Mouse (Mus musculus) intestine, postnatal 0 days (tissue): ENCODE data around the gene Rps19bp1. TPM values are rescaled to one million over a fixed set of nuclear protein-coding genes. Genes with fewer than 3 reads are reported as not detected.

ENCODE experiments used
- ATAC-seq: fragments of 200-750 bp; cut with Nextera tagmentation; 2 replicates; pipeline ENCODE4 v1.8.0; 2017; ENCODE audit warnings: mild to moderate bottlenecking, moderate TSS enrichment, moderate library complexity
- H3K27ac ChIP-seq: fragments of 300-500 bp; sonication (generic); 2 replicates; pipeline ENCODE4 v1.5.1; 2014; ENCODE audit warnings: mild to moderate bottlenecking, low read depth, low read length, moderate library complexity
- H3K27me3 ChIP-seq: fragments of 300-500 bp; sonication (generic); replicated peaks from 2 replicates; pipeline ENCODE4 v1.6.1; 2014; ENCODE audit warnings: low read length, mixed read lengths; ENCODE audit not compliant: control insufficient read depth, insufficient read depth
- H3K36me3 ChIP-seq: fragments of 300-500 bp; sonication (generic); 2 replicates; pipeline ENCODE4 v1.6.1; 2014; ENCODE audit warnings: mild to moderate bottlenecking, moderate library complexity; ENCODE audit not compliant: control insufficient read depth, insufficient read depth
- H3K4me1 ChIP-seq: fragments of 300-500 bp; sonication (generic); replicated peaks from 2 replicates; pipeline ENCODE4 v1.6.1; 2014; ENCODE audit warnings: antibody characterized with exemption, low read length, mixed read lengths; ENCODE audit not compliant: control insufficient read depth, insufficient read depth
- H3K4me2 ChIP-seq: fragments of 300-500 bp; sonication (generic); replicated peaks from 2 replicates; pipeline ENCODE4 v1.6.1; 2014; ENCODE audit warnings: low read depth, mild to moderate bottlenecking, moderate library complexity
- H3K4me3 ChIP-seq: fragments of 300-500 bp; sonication (generic); 2 replicates; pipeline ENCODE4 v1.5.1; 2014; ENCODE audit warnings: low read depth, low read length
- H3K9ac ChIP-seq: fragments of 300-500 bp; sonication (generic); 2 replicates; pipeline ENCODE4 v1.6.1; 2014; ENCODE audit warnings: mild to moderate bottlenecking, low read depth, low read length
- H3K9me3 ChIP-seq: fragments of 300-500 bp; sonication (generic); 2 replicates; pipeline ENCODE4 v1.6.1; 2016; ENCODE audit warnings: mixed run types; ENCODE audit not compliant: control insufficient read depth
- CTCF ChIP-seq: sonication (generic); IDR thresholded peaks from 2 replicates; pipeline ENCODE4 v1.5.1; 2016; ENCODE audit warnings: low read depth, mild to moderate bottlenecking, control low read depth, antibody characterized with exemption, moderate library complexity
- WGBS: fragments of 180-500 bp; shearing (Covaris S2); extraction: QIAGEN DNeasy Blood & Tissue Kit; methylation state at CpG from one replicate; pipeline ENCODE4 v1.1.7; 2014; 5-methylcytosine and 5-hydroxymethylcytosine counted together
- polyA plus RNA-seq: library from polyadenylated mRNA; unstranded; fragments of >200 nt; fragmentation: Nextera tagmentation; extraction: Ambion mirVana; gene quantifications from 2 replicates; pipeline ENCODE4 v1.2.1, GENCODE M21; 2015

Gene Rps19bp1
- polyA plus RNA-seq, 1 experiment from 2014 or later = 48.4 TPM

DNA sequence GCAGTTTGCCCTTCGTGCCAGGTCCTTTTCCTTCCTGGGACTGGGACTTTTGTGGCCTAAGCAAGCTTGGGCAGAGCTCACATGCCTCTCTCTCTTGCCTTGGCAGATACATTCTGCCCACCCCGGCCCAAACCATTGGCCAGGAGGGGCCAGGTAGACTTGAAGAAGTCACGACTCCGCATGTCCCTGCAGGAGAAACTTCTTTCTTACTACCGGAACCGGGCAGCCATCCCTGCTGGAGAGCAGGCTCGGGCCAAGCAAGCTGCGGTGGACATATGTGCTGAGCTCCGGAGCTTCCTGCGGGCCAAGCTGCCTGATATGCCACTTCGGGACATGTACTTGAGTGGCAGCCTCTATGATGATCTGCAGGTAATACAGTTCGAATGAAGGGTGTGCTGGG, 16.0 kb downstream of the Rps19bp1 start:
- Histone ChIP-seq H3K4me2 (no peak overlapping the region), H3K36me3 (peaks cover 72% of the 10 kb centered on the region), H3K4me3 (no peak overlapping the region), H3K27ac (peak overlapping the region; percentile 11; the same call in 1 of the 2 replicates), H3K4me1 (peaks cover 10% of the 10 kb centered on the region), H3K9ac (no peak overlapping the region), H3K9me3 (no peaks in the 10 kb centered on the region), H3K27me3 (no peaks in the 10 kb centered on the region)
- 95% methylated on average over 12 of the region's 12 CpGs for WGBS
- TF ChIP-seq CTCF = no peak
- no peak for ATAC-seq

DNA sequence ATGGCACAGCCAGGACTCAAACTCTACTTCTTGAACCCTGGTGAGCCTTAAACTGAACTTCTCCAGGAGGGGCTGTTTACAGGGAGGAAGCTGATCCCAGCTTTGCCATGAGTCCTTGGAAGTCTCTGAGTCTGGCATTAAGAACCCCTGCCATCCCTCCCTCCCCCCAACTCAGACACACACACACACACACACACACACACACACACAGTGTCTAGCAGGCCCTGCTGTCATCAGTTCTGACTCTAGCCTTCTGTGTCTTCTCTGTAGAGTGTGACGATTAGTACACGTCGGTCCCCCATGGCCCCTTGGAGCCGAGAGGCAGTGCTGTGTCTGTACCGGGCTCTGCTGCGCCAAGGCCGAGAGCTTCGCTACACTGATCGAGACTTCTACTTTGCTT, 28.6 kb downstream of the Rps19bp1 start, which contains the start of gene AC140267.1:
TSS of gene AC140267.1 (plus strand) at position 301 of the 400 bp plus-strand sequence.
- peak within 1 kb of the TSS; percentile 78 for H3K4me3 ChIP-seq
- no peak for TF ChIP-seq CTCF
- H3K4me2 ChIP-seq = peak within 1 kb of the TSS; percentile 73
- 92% methylated on average over 9 of the region's 9 CpGs for WGBS
- H3K36me3 ChIP-seq = peaks cover 41% of the 10 kb centered on the region
- no peaks in the 10 kb centered on the region for H3K9me3 ChIP-seq
- peak within 1 kb of the TSS; percentile 77; the same call in 1 of the 2 replicates for H3K9ac ChIP-seq
- ATAC-seq = no peak
- H3K27ac ChIP-seq = peak within 1 kb of the TSS; percentile 85; the same call in 1 of the 2 replicates
- H3K4me1 ChIP-seq = no peaks in the 10 kb centered on the region; the same call in 1 of the 2 replicates
- H3K27me3 ChIP-seq = no peaks in the 10 kb centered on the region

DNA sequence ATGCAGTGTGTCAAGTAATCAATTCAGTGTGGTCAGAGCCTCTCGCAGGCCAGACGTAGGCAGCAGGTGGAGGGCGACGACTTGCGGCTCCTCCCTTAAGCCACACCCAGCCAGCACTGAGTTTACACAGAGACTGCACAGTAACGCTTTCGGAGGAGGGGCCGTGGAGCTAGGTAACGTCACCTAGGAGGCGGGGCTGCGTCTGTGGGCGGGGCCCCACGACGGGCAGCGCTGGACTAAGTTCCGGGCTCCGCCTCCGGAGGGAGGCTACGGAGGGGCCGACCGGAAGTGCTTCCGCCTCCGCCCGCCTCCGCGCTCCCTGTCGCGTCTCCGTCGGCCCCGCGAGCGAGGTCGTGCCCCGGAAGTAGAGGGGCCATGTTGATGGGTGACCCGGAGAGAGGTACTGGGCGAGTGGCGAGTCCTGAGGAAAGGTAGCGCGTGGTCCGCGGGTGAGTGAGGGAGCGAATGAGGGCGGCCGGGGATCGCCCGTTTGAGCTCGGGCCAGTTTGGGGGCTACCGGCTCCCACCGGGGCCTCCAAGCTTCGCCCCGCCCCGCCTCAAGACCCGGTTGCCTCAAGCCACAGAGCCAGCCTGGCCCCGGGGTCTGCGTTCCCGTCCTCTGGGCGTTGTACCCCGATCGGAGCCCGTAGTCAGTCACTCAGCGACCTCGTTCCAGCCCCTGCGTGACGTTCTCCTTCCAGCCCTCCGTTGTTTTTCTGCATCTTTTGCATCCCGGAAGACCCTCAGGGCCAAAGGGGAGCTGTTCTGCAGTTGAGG, 30.2 kb downstream of the Rps19bp1 start, which contains the start of gene Mief1:
TSS of gene Mief1 (plus strand) at position 286 of the 777 bp plus-strand sequence.
- ATAC-seq = peak; percentile 97
- peak within 1 kb of the TSS; percentile 85 for H3K27ac ChIP-seq
- H3K4me2 ChIP-seq = peak within 1 kb of the TSS; percentile 73
- no peaks in the 10 kb centered on the region for H3K9me3 ChIP-seq
- H3K27me3 ChIP-seq = no peaks in the 10 kb centered on the region
- H3K4me3 ChIP-seq = peak within 1 kb of the TSS; percentile 78
- WGBS = under 1% methylated on average over 67 of the region's 67 CpGs
- peak; percentile 45 for TF ChIP-seq CTCF
- no peaks in the 10 kb centered on the region; the same call in 1 of the 2 replicates for H3K4me1 ChIP-seq
- peaks cover 33% of the 10 kb centered on the region for H3K36me3 ChIP-seq
- peak within 1 kb of the TSS; percentile 77 for H3K9ac ChIP-seq

DNA sequence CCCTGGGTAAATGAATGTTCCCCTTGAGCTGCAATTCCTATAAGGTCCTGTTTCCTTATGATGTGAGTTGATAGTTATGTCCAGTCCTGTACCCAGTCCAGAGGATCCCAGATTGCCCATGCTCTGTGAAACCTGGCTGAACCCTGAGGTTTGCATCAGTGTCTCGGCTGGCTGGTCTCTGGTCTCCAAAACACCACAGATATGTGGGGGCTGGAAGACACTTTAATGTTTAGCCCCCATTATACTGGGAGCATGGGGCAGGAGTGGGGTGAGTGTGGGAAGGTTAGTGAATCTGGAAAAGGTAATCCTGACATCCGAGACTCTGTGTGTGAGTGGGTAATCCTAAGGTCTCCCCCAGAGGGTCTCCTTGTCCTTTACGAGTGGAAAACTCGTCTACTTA, 31.1 kb downstream of the Rps19bp1 start:
- Histone ChIP-seq H3K9me3 (no peaks in the 10 kb centered on the region), H3K9ac (no peak overlapping the region), H3K36me3 (peaks cover 24% of the 10 kb centered on the region), H3K27me3 (no peaks in the 10 kb centered on the region), H3K4me3 (no peak overlapping the region), H3K27ac (peak overlapping the region; percentile 85), H3K4me1 (no peaks in the 10 kb centered on the region; the same call in 1 of the 2 replicates), H3K4me2 (no peak overlapping the region)
- ATAC-seq = no peak
- WGBS = 74% methylated on average over 4 of the region's 4 CpGs
- no peak for TF ChIP-seq CTCF

DNA sequence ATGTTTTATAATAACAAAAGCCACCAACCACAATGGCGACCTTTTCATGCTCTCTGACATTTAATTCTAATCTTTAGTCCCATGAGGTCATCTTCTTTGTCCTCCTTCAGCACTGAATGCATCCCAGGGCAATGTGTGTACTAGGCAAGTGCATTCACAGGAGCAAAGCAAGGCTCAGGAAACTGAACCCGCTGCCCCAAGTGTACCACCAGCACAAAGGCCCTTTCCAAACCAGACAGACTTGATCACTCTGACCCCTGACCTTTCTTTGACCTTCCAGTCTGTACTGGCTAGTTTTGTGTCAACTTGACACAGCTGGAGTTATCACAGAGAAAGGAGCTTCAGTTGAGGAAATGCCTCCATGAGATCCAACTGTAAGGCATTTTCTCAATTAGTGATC, 31.8 kb downstream of the Rps19bp1 start:
- 72% methylated on average over 2 of the region's 2 CpGs for WGBS
- TF ChIP-seq CTCF = no peak

DNA sequence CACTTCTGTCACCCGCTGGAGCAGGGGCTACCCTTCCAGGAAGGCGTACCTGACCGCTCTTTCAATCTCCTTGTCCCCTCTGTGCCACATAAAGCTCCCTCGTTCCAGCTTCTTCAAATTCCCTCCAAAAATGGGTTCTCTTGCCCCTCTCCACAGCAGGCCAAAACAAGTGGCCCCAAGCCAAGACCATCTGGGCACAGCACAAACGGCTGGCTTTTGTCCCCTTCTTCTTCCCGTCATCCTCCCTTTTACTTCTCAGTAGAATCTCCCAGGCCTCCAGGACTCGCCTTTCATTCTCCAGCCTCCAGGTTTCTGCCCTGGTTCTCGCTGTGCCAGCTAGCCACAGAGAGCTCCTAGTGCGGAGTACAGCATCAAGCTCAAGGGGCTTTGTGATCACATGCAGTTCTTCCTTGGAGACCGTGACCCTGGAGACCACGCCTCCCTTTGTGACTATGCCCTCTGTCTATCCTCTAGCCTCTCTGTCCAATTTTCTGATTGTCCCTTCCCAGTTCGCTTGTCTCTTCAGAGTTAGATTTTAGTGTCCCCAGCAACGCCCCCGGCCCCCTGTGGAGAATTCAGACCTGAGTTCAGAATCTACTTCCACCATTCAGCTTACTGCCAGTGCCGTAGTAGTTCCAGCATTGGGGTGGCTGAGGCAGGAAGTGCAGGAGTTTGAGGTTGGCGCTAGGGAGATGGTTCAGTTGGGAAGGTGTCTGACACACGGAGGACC, 35.9 kb downstream of the Rps19bp1 start:
- 77% methylated on average over 17 of the region's 17 CpGs for WGBS
- no peak for TF ChIP-seq CTCF
- no peak for ATAC-seq
- Histone ChIP-seq H3K4me1 (no peaks in the 10 kb centered on the region), H3K27ac (no peak overlapping the region), H3K4me2 (no peak overlapping the region), H3K4me3 (no peak overlapping the region), H3K36me3 (no peaks in the 10 kb centered on the region), H3K9ac (no peak overlapping the region), H3K27me3 (no peaks in the 10 kb centered on the region), H3K9me3 (no peaks in the 10 kb centered on the region)

More for the DNA sequence above, 31.8 kb downstream of the Rps19bp1 start:
- no peak overlapping the region for H3K4me2 ChIP-seq
- no peak for ATAC-seq
- H3K4me3 ChIP-seq = no peak overlapping the region
- no peaks in the 10 kb centered on the region; the same call in 1 of the 2 replicates for H3K4me1 ChIP-seq
- no peaks in the 10 kb centered on the region for H3K27me3 ChIP-seq
- H3K36me3 ChIP-seq = peaks cover 19% of the 10 kb centered on the region
- no peaks in the 10 kb centered on the region for H3K9me3 ChIP-seq
- H3K27ac ChIP-seq = no peak overlapping the region
- H3K9ac ChIP-seq = no peak overlapping the region
